Mouse (Mus musculus) stomach, postnatal 0 days (tissue): ENCODE data around the gene Tex38. TPM values are rescaled to one million over a fixed set of nuclear protein-coding genes. Genes with fewer than 3 reads are reported as not detected.

Experiments
- ATAC-seq: fragments of 200-750 bp; cut with Nextera tagmentation; 2 replicates; pipeline ENCODE4 v1.8.0; 2017; ENCODE audit not compliant: low FRiP score, low TSS enrichment
- DNase-seq: peaks from one replicate; pipeline ENCODE4 v3.0.0-alpha.2; 2016; ENCODE audit warnings: low spot score
- H3K27ac ChIP-seq: fragments of 300-500 bp; sonication (generic); replicated peaks from 2 replicates; pipeline ENCODE4 v1.5.1; 2014; ENCODE audit warnings: mild to moderate bottlenecking, control low read depth
- H3K27me3 ChIP-seq: fragments of 300-500 bp; sonication (generic); 2 replicates; pipeline ENCODE4 v1.6.1; 2014; ENCODE audit warnings: low read length; ENCODE audit not compliant: control insufficient read depth, insufficient read depth
- H3K36me3 ChIP-seq: fragments of 300-500 bp; sonication (generic); 2 replicates; pipeline ENCODE4 v1.6.1; 2014; ENCODE audit warnings: low read length, mixed read lengths; ENCODE audit not compliant: control insufficient read depth, insufficient read depth
- H3K4me1 ChIP-seq: fragments of 300-500 bp; sonication (generic); replicated peaks from 2 replicates; pipeline ENCODE4 v1.6.1; 2014; ENCODE audit warnings: antibody characterized with exemption; ENCODE audit not compliant: control insufficient read depth, insufficient read depth
- H3K4me2 ChIP-seq: fragments of 300-500 bp; sonication (generic); replicated peaks from 2 replicates; pipeline ENCODE4 v1.6.1; 2014; ENCODE audit warnings: low read depth, mild to moderate bottlenecking, control low read depth, moderate library complexity
- H3K4me3 ChIP-seq: fragments of 300-500 bp; sonication (generic); 2 replicates; pipeline ENCODE4 v1.5.1; 2014; ENCODE audit warnings: low read depth, low read length, control low read depth
- H3K9ac ChIP-seq: fragments of 300-500 bp; sonication (generic); 2 replicates; pipeline ENCODE4 v1.6.1; 2014; ENCODE audit warnings: mild to moderate bottlenecking, low read length, control low read depth, mixed read lengths
- H3K9me3 ChIP-seq: fragments of 300-500 bp; sonication (generic); 2 replicates; pipeline ENCODE4 v1.6.1; 2016; ENCODE audit warnings: low read length; ENCODE audit not compliant: control insufficient read depth
- CTCF ChIP-seq: IDR thresholded peaks from 2 replicates; pipeline ENCODE4 v1.5.1; 2016; ENCODE audit warnings: antibody characterized with exemption, low read depth, mild to moderate bottlenecking, moderate library complexity
- EP300 ChIP-seq: optimal IDR thresholded peaks from 2 replicates; pipeline ENCODE3; 2016; ENCODE audit warnings: antibody characterized with exemption
- WGBS: fragments of 180-500 bp; shearing (Covaris S2); extraction: QIAGEN DNeasy Blood & Tissue Kit; methylation state at CpG from one replicate; pipeline ENCODE4 v1.1.7; 2014; 5-methylcytosine and 5-hydroxymethylcytosine counted together
- polyA plus RNA-seq: library from polyadenylated mRNA; unstranded; fragments of >200 nt; fragmentation: Nextera tagmentation; extraction: Ambion mirVana; gene quantifications from 2 replicates; pipeline ENCODE4 v1.2.1, GENCODE M21; 2015

Tex38 gene
- polyA plus RNA-seq, 1 experiment from 2014 or later, result 0.21 TPM

DNA sequence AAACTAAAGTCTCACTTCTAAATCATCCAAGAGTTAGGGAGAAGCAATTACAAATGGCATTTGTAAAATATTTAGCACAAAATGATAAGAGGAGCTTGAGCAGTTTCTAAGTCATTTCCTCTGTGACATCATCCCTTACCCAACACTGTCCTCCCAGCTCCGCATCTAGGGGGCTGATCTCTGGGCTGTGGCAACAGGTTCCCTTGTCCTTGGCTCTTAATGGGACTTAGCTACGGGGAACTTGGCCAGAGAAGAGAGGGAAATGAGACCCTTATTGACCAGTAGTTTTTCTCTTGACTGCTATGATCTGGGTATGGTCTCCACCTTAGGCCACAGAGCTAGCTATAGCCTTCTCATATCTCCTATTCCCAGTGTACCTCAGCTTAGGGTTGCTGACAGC is 44.5 kb upstream of the Tex38 start:
- H3K4me2 ChIP-seq, result no peak overlapping the region
- TF ChIP-seq EP300 (no peak), CTCF (no peak)
- no peak for ATAC-seq

DNA sequence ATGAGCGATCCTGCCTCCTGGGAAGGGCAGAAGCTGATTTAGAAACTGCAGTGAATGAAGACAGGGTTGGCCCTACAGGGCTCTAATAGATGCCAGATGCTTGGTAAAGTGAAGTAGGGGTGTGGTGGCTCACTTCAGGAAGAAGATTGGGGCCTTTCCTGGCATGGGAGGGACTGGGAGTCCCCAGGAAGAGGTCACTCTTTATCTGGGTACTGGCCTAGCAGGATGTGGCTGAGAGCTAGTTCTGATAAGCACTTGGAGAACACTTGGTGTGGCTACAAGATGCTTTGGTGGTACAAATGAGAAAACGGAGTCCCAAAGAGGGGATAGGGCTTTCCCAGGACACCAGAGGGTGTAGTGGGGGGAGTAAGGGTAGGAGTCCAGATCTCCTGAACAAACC is 43.4 kb upstream of the Tex38 start:
- no peak for DNase-seq
- no peak for ATAC-seq
- Histone ChIP-seq H3K27ac (no peak overlapping the region), H3K4me3 (no peak overlapping the region), H3K4me1 (peaks cover 4% of the 10 kb centered on the region; the same call in 1 of the 2 replicates), H3K27me3 (no peaks in the 10 kb centered on the region), H3K4me2 (no peak overlapping the region), H3K9ac (no peak overlapping the region), H3K9me3 (no peaks in the 10 kb centered on the region), H3K36me3 (no peaks in the 10 kb centered on the region)
- no peak for TF ChIP-seq CTCF
- no peak for TF ChIP-seq EP300
- 66% methylated on average over 2 of the region's 2 CpGs for WGBS

More for the DNA sequence above, 44.5 kb upstream of the Tex38 start:
- no peaks in the 10 kb centered on the region for H3K27me3 ChIP-seq
- no peak for DNase-seq
- H3K4me1 ChIP-seq, result peaks cover 4% of the 10 kb centered on the region; the same call in 1 of the 2 replicates
- H3K27ac ChIP-seq, result no peak overlapping the region
- H3K36me3 ChIP-seq, result no peaks in the 10 kb centered on the region
- 75% methylated on average over 2 of the region's 2 CpGs for WGBS
- no peak overlapping the region for H3K4me3 ChIP-seq
- H3K9me3 ChIP-seq, result no peaks in the 10 kb centered on the region
- H3K9ac ChIP-seq, result no peak overlapping the region

DNA sequence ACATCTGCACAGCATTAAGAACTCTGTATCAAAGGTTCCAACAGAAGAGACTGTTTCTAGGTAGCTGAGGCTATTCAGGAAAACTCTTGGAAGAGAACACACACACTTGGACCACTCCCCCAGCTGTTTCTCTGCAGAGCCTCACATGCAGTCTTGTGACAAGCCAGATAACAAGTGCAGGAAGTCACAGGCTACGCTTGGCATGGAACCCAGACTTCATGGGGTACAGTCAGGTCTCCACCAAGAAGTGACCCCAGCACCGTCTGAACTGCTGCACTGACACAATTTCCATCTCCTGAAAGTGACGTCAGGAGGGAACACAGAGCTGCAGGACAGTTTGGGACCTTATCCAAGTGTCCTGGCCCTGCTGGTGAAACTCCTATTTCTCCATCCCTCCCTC is 41.1 kb upstream of the Tex38 start:
- DNase-seq (no peak), ATAC-seq (no peak)
- TF ChIP-seq EP300, result no peak
- no peak for TF ChIP-seq CTCF
- Histone ChIP-seq H3K4me2 (no peak overlapping the region), H3K27ac (no peak overlapping the region), H3K27me3 (no peaks in the 10 kb centered on the region), H3K36me3 (no peaks in the 10 kb centered on the region), H3K4me3 (no peak overlapping the region), H3K9me3 (no peaks in the 10 kb centered on the region), H3K4me1 (no peaks in the 10 kb centered on the region), H3K9ac (no peak overlapping the region)
- WGBS, result 62% methylated on average over 3 of the region's 3 CpGs

DNA sequence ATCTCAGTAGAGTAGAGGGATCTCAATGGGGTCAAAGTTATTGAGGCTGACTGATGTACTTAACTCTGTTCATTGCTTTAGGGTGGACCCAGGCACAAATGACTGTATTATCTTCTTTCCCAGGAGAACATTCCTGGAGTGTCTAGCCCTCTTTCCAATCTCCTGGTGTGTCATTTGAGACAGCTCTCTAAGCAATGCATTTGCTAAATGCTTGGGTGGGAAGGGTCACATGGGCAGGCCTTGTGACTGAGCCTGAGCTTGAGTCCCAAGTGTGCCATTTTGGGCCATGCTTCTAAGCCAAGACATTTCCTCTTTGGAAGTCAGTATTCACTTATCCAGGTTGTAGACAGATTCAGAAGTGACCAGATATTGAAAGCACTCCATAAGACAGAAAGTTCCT is 40.6 kb upstream of the Tex38 start:
- DNase-seq (no peak), ATAC-seq (no peak)
- H3K4me1 ChIP-seq, result no peaks in the 10 kb centered on the region
- H3K4me2 ChIP-seq, result no peak overlapping the region
- H3K4me3 ChIP-seq, result no peak overlapping the region
- TF ChIP-seq CTCF (no peak), EP300 (no peak)
- H3K9ac ChIP-seq, result no peak overlapping the region
- no peak overlapping the region for H3K27ac ChIP-seq
- H3K27me3 ChIP-seq, result no peaks in the 10 kb centered on the region
- H3K9me3 ChIP-seq, result no peaks in the 10 kb centered on the region
- H3K36me3 ChIP-seq, result no peaks in the 10 kb centered on the region; the same call in 1 of the 2 replicates

DNA sequence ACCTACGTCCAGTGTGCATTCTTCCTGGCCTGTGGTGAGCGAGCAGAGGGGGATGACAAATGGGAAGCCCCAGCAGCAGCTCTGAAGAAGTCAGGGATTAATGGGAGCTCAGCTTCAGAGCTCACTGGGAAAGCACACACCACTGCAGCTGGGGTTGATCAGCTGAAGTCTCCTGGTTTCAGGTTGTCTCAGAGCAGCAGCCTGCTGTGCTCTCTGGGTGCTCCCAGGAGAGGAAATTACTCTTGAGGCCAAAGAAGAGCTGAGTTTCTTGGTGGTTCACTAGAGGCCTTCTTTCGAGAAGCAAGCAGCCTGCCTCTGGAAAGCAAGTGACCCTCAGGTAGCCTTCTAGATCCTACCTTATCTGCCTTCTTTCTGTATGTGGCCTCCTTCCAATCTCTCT is 40.1 kb upstream of the Tex38 start:
- no peak for DNase-seq
- Histone ChIP-seq H3K9me3 (no peaks in the 10 kb centered on the region), H3K27me3 (no peaks in the 10 kb centered on the region), H3K4me1 (no peaks in the 10 kb centered on the region), H3K36me3 (no peaks in the 10 kb centered on the region; the same call in none of the 2 replicates), H3K4me2 (no peak overlapping the region), H3K27ac (no peak overlapping the region), H3K4me3 (no peak overlapping the region), H3K9ac (no peak overlapping the region)
- WGBS, result 56% methylated on average over 3 of the region's 3 CpGs
- ATAC-seq, result no peak
- TF ChIP-seq EP300, result no peak
- TF ChIP-seq CTCF, result no peak

DNA sequence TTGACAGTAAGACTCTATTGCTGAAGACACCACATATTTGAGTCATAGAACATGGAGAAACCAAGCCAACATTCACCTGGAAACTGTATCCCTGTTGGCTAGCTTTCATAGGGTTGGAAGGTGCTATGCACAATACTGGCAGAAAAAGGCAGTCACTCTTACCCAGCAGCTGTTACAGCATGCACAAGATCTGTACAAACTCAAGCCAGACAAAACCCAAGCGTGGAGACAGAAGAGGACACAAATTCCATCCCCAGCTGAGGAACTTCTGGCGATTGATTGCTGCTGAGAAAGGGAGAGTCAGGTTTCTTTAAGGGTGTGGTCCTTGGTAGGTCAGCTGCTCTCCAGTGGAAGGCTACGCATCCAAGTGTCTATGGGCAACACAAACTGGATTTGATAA is 39.4 kb upstream of the Tex38 start:
- Histone ChIP-seq H3K4me2 (no peak overlapping the region), H3K9me3 (no peaks in the 10 kb centered on the region), H3K27ac (no peak overlapping the region), H3K36me3 (no peaks in the 10 kb centered on the region; the same call in none of the 2 replicates), H3K4me3 (no peak overlapping the region), H3K9ac (no peak overlapping the region), H3K4me1 (no peaks in the 10 kb centered on the region), H3K27me3 (no peaks in the 10 kb centered on the region)
- no peak for DNase-seq
- no peak for TF ChIP-seq CTCF
- TF ChIP-seq EP300, result no peak
- WGBS, result 45% methylated on average over 3 of the region's 3 CpGs
- ATAC-seq, result no peak

DNA sequence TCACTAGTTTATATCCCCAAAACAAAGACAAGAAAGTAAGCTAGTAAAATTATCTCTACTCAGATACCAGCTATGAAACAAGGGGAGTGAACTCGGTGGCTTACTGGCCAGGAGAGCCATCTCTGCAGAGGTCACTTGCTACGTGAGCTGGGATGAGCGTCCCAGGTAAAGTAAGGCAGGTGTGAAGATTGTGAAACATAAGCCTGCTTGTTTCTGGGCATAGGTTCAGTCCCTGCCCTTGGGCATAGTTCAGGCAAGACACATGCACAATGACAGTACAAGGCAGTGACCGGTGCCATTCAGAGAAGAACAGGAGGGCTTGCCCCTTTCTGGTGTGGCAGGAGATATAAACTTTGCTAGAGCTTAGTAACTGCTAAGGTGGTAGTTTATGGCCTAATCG is 34.8 kb upstream of the Tex38 start:
- 90% methylated on average over 5 of the region's 5 CpGs for WGBS
- H3K9me3 ChIP-seq, result no peaks in the 10 kb centered on the region
- TF ChIP-seq EP300 (no peak), CTCF (no peak)
- no peak overlapping the region for H3K9ac ChIP-seq
- H3K27ac ChIP-seq, result no peak overlapping the region
- H3K4me1 ChIP-seq, result no peaks in the 10 kb centered on the region
- H3K4me3 ChIP-seq, result no peak overlapping the region
- ATAC-seq (no peak), DNase-seq (no peak)
- no peak overlapping the region for H3K4me2 ChIP-seq
- no peaks in the 10 kb centered on the region for H3K27me3 ChIP-seq
- H3K36me3 ChIP-seq, result peaks cover 6% of the 10 kb centered on the region
